Mouse (Mus musculus) neural tube, embryonic 14.5 days (tissue): ENCODE data around the gene Cep170b. TPM values are rescaled to one million over a fixed set of nuclear protein-coding genes. Genes with fewer than 3 reads are reported as not detected.

Experiments
- ATAC-seq: fragments of 200-750 bp; cut with Nextera tagmentation; 2 replicates; pipeline ENCODE4 v1.8.0; 2017; ENCODE audit warnings: low read depth, mild to moderate bottlenecking, moderate TSS enrichment, moderate library complexity
- H3K27ac ChIP-seq: fragments of 300-500 bp; sonication (generic); 2 replicates; pipeline ENCODE4 v1.5.1; 2014; ENCODE audit warnings: low read depth, mild to moderate bottlenecking, control low read depth, low read length, moderate library complexity, mixed read lengths
- H3K27me3 ChIP-seq: fragments of 300-500 bp; sonication (generic); 2 replicates; pipeline ENCODE4 v1.6.1; 2014; ENCODE audit warnings: low read length; ENCODE audit not compliant: control insufficient read depth, insufficient read depth
- H3K36me3 ChIP-seq: fragments of 300-500 bp; sonication (generic); 2 replicates; pipeline ENCODE4 v1.6.1; 2014; ENCODE audit warnings: low read length, mixed read lengths; ENCODE audit not compliant: control insufficient read depth, insufficient read depth
- H3K4me1 ChIP-seq: fragments of 300-500 bp; sonication (generic); 2 replicates; pipeline ENCODE4 v1.6.1; 2014; ENCODE audit warnings: low read length; ENCODE audit not compliant: control insufficient read depth, insufficient read depth
- H3K4me2 ChIP-seq: fragments of 300-500 bp; sonication (generic); 2 replicates; pipeline ENCODE4 v1.6.1; 2014; ENCODE audit warnings: mild to moderate bottlenecking, low read depth, low read length, control low read depth
- H3K4me3 ChIP-seq: fragments of 300-500 bp; sonication (generic); 2 replicates; pipeline ENCODE4 v1.5.1; 2014; ENCODE audit warnings: low read depth, low read length, control low read depth, mixed read lengths
- H3K9ac ChIP-seq: fragments of 300-500 bp; sonication (generic); replicated peaks from 2 replicates; pipeline ENCODE4 v1.6.1; 2014; ENCODE audit warnings: low read depth, mild to moderate bottlenecking, control low read depth, low read length, mixed read lengths
- H3K9me3 ChIP-seq: fragments of 300-500 bp; sonication (generic); 2 replicates; pipeline ENCODE4 v1.6.1; 2016; ENCODE audit warnings: low read length; ENCODE audit not compliant: control insufficient read depth
- WGBS: fragments of 180-500 bp; shearing (Covaris S2); extraction: QIAGEN DNeasy Blood & Tissue Kit; methylation state at CpG from one replicate; pipeline ENCODE4 v1.1.7; 2014; 5-methylcytosine and 5-hydroxymethylcytosine counted together
- polyA plus RNA-seq: library from polyadenylated mRNA; unstranded; fragments of >200 nt; fragmentation: Nextera tagmentation; extraction: Ambion mirVana; gene quantifications from 2 replicates; pipeline ENCODE4 v1.2.1, GENCODE M21; 2014

Gene Cep170b
- polyA plus RNA-seq, 1 experiment from 2014 or later = 36.1 TPM

GRCm38 (mm10) chr12:112732591-112732990 is 12.3 kb downstream of the Cep170b start:
- no peaks in the 10 kb centered on the region for H3K4me1 ChIP-seq
- H3K4me3 ChIP-seq = no peak overlapping the region
- H3K36me3 ChIP-seq = peaks cover 46% of the 10 kb centered on the region

GRCm38 (mm10) chr12:112734108-112734820 is 14.0 kb downstream of the Cep170b start:
- Histone ChIP-seq H3K9me3 (no peaks in the 10 kb centered on the region), H3K4me3 (no peak overlapping the region), H3K4me2 (no peak overlapping the region), H3K27me3 (no peaks in the 10 kb centered on the region), H3K36me3 (peaks cover 63% of the 10 kb centered on the region), H3K4me1 (no peaks in the 10 kb centered on the region), H3K9ac (no peak overlapping the region), H3K27ac (no peak overlapping the region)
- no peak for ATAC-seq
- 89% methylated on average over 2 of the region's 2 CpGs for WGBS

More at GRCm38 (mm10) chr12:112732591-112732990, 12.3 kb downstream of the Cep170b start:
- Histone ChIP-seq H3K4me2 (no peak overlapping the region), H3K27ac (no peak overlapping the region), H3K27me3 (no peaks in the 10 kb centered on the region), H3K9me3 (no peaks in the 10 kb centered on the region), H3K9ac (no peak overlapping the region)
- ATAC-seq = no peak
- 88% methylated on average over 10 of the region's 10 CpGs for WGBS

DNA sequence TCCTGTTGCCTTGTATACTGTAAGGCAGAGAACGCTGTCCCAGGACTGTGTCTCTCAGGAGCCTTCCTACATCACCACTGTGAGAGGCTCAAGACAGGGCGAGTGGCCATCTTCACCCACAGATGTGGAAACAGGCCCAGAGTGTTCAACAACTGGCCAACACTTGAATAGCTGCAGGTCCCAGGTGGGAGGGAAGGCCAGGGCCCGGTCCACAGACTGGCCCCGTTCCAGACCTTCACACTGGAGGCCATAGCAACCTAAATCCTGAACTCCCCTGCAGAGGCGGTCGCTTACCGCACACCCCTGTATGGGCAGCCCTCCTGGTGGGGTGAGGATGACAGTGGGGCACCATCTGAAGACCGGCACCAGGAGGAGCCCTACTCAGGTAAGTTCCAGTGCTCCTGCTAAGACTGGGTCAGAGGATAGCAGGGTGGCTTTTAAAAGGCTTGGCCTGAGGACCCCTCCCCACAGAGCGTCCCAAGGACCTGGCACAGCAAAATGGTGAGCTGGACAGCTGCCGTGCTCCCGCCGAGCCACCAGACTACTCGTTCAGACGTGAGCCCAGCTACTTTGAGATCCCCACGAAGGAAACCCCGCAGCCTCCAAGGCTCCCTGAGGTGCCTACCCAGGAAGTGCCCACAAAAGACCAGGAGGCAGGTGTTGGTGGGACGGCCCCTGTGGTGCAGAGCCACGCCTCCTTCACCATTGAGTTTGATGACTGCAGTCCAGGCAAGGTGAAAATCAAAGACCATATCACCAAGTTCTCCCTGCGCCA is 14.8 kb downstream of the Cep170b start:
- H3K4me2 ChIP-seq = no peak overlapping the region
- WGBS = 90% methylated on average over 19 of the region's 19 CpGs
- H3K9me3 ChIP-seq = no peaks in the 10 kb centered on the region
- H3K4me3 ChIP-seq = no peak overlapping the region
- H3K36me3 ChIP-seq = peaks cover 67% of the 10 kb centered on the region
- no peak overlapping the region for H3K27ac ChIP-seq
- no peak overlapping the region for H3K9ac ChIP-seq
- no peak for ATAC-seq
- H3K4me1 ChIP-seq = no peaks in the 10 kb centered on the region
- H3K27me3 ChIP-seq = no peaks in the 10 kb centered on the region

DNA sequence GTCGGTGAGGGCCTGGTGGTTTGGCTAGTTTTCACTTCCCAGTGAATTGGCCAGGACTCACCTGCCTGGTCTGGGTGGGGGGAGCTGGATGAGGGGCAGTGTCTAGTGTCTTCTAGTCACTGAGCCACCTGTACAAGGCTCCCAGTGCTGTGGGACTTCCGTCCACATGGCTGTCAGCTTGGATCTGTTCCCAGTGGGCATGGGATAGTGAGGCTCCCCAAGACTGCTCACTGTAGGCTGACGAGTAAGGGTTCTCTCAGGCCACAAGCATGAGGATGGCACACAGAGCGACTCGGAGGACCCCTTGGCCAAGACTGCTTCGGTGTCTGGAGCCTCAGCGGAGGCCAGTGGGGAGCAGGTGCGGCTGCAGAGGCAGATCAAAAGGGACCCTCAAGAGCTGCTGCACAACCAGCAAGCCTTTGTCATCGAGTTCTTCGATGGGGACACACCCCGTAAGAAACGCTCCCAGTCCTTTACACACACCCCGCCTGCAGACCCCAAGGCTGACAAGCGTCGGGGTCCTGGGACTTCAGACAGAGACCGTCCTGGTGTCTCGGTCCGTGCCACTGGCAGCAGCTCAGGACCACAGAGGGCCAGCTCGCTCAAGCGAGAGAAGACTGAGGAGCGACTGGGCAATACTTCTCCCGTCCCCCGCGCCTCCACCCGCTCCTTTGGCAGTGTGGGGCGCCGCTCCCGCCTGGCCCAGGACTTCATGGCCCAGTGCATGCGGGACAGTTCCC is 15.8 kb downstream of the Cep170b start:
- Histone ChIP-seq H3K4me2 (no peak overlapping the region), H3K4me3 (no peak overlapping the region), H3K9ac (no peak overlapping the region), H3K4me1 (no peaks in the 10 kb centered on the region), H3K9me3 (no peaks in the 10 kb centered on the region), H3K27me3 (no peaks in the 10 kb centered on the region), H3K27ac (no peak overlapping the region), H3K36me3 (peaks cover 73% of the 10 kb centered on the region)
- ATAC-seq = no peak
- WGBS = 89% methylated on average over 29 of the region's 29 CpGs

DNA sequence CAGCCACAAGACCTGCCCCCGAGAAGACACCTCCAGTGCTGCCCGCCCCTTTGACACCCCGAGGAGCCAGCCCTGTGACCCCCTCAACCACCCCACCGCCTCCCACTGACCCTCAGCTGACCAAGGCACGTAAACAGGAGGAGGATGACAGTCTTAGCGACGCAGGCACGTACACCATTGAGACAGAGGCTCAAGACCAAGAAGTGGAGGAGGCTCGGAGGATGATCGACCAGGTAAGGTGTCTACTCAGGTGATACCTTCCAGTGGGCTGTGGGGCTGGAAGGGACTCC is 16.3 kb downstream of the Cep170b start:
- 90% methylated on average over 10 of the region's 10 CpGs for WGBS
- no peak overlapping the region for H3K9ac ChIP-seq
- no peak overlapping the region for H3K4me3 ChIP-seq
- no peak overlapping the region for H3K4me2 ChIP-seq
- H3K4me1 ChIP-seq = no peaks in the 10 kb centered on the region
- no peaks in the 10 kb centered on the region for H3K27me3 ChIP-seq
- H3K9me3 ChIP-seq = no peaks in the 10 kb centered on the region
- H3K27ac ChIP-seq = no peak overlapping the region
- H3K36me3 ChIP-seq = peaks cover 68% of the 10 kb centered on the region
- no peak for ATAC-seq

DNA sequence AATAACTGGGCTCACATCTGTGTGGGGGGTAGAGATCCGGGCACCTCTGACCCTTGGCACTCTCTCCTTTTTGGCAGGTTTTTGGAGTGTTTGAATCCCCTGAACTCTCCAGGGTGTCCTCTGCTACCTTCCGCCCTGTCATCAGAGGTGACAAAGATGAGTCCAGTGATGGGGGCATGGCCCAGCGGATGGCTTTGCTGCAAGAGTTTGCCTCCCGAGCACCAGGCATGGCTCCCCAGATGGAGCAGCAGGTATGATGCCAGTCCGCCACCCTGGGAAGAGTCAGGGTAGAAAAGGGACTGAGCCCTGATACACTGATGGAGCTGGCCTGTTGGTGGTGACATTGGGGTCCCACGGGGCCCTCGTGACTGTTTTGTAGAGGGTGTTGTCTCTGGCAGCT is 16.8 kb downstream of the Cep170b start:
- no peak overlapping the region for H3K27ac ChIP-seq
- no peak overlapping the region for H3K4me2 ChIP-seq
- no peaks in the 10 kb centered on the region for H3K4me1 ChIP-seq
- peaks cover 63% of the 10 kb centered on the region for H3K36me3 ChIP-seq
- no peak overlapping the region for H3K9ac ChIP-seq
- ATAC-seq = no peak
- 95% methylated on average over 7 of the region's 7 CpGs for WGBS
- no peaks in the 10 kb centered on the region for H3K27me3 ChIP-seq
- H3K9me3 ChIP-seq = no peaks in the 10 kb centered on the region
- H3K4me3 ChIP-seq = no peak overlapping the region

GRCm38 (mm10) chr12:112737761-112738160 is 17.5 kb downstream of the Cep170b start:
- no peak overlapping the region for H3K4me2 ChIP-seq
- H3K36me3 ChIP-seq = peaks cover 60% of the 10 kb centered on the region
- no peaks in the 10 kb centered on the region for H3K9me3 ChIP-seq
- ATAC-seq = no peak
- H3K4me3 ChIP-seq = no peak overlapping the region
- H3K4me1 ChIP-seq = no peaks in the 10 kb centered on the region
- no peaks in the 10 kb centered on the region for H3K27me3 ChIP-seq
- 86% methylated on average over 14 of the region's 14 CpGs for WGBS
- no peak overlapping the region for H3K27ac ChIP-seq
- no peak overlapping the region for H3K9ac ChIP-seq

DNA sequence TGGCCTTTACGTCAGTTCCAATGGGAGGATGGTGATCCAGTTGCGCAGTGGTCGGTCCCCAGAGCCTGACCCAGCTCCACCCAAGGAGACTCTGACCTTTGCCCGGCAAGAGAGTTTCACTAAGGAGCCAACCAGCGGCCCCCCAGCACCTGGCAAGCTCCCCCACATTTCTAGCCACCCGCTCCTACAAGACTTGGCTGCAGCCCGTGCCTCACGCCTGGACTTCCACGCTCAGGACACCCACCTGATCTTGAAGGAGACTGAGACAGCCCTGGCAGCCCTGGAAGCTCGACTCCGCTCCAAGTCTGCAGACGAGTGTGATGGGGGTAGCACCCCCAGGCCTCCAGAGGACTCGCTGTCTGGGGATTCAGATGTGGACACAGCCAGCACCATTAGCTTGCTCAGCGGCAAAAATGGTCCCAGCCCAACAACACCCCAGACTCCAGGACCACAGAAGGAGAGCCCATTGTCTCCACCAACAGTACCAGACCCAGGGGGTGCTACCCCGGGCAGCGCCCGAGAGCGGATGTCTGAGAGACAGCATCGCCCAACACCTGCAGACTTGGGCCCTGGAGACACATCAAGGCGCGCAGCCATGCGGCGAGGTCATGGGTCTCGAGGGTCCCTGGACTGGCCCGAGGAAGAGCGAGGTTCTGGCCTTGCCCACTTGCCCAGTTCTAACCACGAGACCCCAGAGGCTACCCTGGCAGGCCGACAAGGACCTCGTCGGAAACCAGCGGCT is 18.2 kb downstream of the Cep170b start:
- no peaks in the 10 kb centered on the region for H3K9me3 ChIP-seq
- WGBS = 90% methylated on average over 31 of the region's 31 CpGs
- no peaks in the 10 kb centered on the region for H3K4me1 ChIP-seq
- H3K4me2 ChIP-seq = no peak overlapping the region
- peaks cover 55% of the 10 kb centered on the region for H3K36me3 ChIP-seq
- no peak for ATAC-seq
- H3K27me3 ChIP-seq = no peaks in the 10 kb centered on the region
- H3K27ac ChIP-seq = no peak overlapping the region
- H3K4me3 ChIP-seq = no peak overlapping the region
- no peak overlapping the region for H3K9ac ChIP-seq
